Mouse (Mus musculus): ENCODE results near the gene Hist1h2ap. TPM values are rescaled to one million over a fixed set of nuclear protein-coding genes. Genes with fewer than 3 reads are reported as not detected.
"Not testable (repeated sequence)": the region's sequence is repeated elsewhere in the genome, so short reads cannot be mapped to it uniquely, and the experiment has no call there.

Gene Hist1h2ap
- polyA plus RNA-seq, 1 experiment from 2014 or later, result 6,086 TPM

GRCm38 (mm10) chr13:21790601-21791283 is 42.6 kb downstream of the Hist1h2ap start:
- Histone ChIP-seq H3K9me3 (ENCODE audit: control insufficient read depth, low read length) (no peaks in the 10 kb centered on the region), H3K4me3 (ENCODE audit: low read depth, low read length) (no peak overlapping the region; the same call in 1 of the 2 replicates), H3K9ac (ENCODE audit: low read length) (peak overlapping the region; percentile 47), H3K36me3 (ENCODE audit: control insufficient read depth, insufficient read depth, low read length) (no peaks in the 10 kb centered on the region), H3K27ac (ENCODE audit: low read depth, low read length) (no peak overlapping the region), H3K27me3 (ENCODE audit: control insufficient read depth, insufficient read depth, low read length) (no peaks in the 10 kb centered on the region), H3K4me1 (replicated peaks; ENCODE audit: control insufficient read depth, insufficient read depth, low read length) (peaks cover 10% of the 10 kb centered on the region; the same call in 1 of the 2 replicates), H3K4me2 (ENCODE audit: low read depth, low read length, severe bottlenecking) (peak overlapping the region; percentile 38; the same call in 1 of the 2 replicates)
- 6% methylated on average over 17 of the region's 18 CpGs for WGBS
- ATAC-seq (replicated peaks; ENCODE audit: low FRiP score), result no peak
- peak; percentile 61 for DNase-seq (ENCODE audit: low spot score)

DNA sequence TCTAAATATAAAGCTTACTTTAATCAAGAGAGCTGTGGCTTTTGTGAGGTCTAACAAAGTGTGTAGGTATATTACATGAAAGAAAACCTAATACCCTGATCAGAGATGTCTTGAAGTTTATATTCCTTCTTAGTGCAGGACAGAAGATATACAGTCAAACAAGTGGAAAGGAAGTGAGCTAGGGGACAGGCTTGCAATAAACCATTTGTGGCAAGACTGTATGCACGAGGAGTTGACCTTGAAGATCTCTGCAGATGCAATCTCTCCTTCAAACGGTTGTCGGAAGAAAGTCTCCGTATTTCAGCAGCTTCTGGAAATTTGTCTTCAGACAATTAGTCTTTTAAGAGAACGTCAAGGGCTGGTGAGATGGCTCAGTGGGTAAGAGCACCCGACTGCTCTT is 43.4 kb downstream of the Hist1h2ap start:
- H3K27me3 ChIP-seq (ENCODE audit: control insufficient read depth, insufficient read depth, low read length), result no peaks in the 10 kb centered on the region
- H3K9ac ChIP-seq (ENCODE audit: low read length), result no peak overlapping the region
- WGBS, result 70% methylated on average over 6 of the region's 6 CpGs
- no peaks in the 10 kb centered on the region for H3K9me3 ChIP-seq (ENCODE audit: control insufficient read depth, low read length)
- H3K27ac ChIP-seq (ENCODE audit: low read depth, low read length), result peak overlapping the region; percentile 2; the same call in 1 of the 2 replicates
- no peaks in the 10 kb centered on the region for H3K36me3 ChIP-seq (ENCODE audit: control insufficient read depth, insufficient read depth, low read length)
- H3K4me1 ChIP-seq (replicated peaks; ENCODE audit: control insufficient read depth, insufficient read depth, low read length), result peaks cover 10% of the 10 kb centered on the region; the same call in 1 of the 2 replicates
- DNase-seq (ENCODE audit: low spot score) (peak; percentile 30), ATAC-seq (replicated peaks; ENCODE audit: low FRiP score) (no peak)
- no peak overlapping the region for H3K4me3 ChIP-seq (ENCODE audit: low read depth, low read length)
- H3K4me2 ChIP-seq (ENCODE audit: low read depth, low read length, severe bottlenecking), result no peak overlapping the region

- Histone ChIP-seq H3K9ac (ENCODE audit: low read length) (peak overlapping the region; percentile 65), H3K4me2 (ENCODE audit: low read depth, low read length, severe bottlenecking) (peak overlapping the region; percentile 49), H3K4me1 (replicated peaks; ENCODE audit: control insufficient read depth, insufficient read depth, low read length) (peaks cover 13% of the 10 kb centered on the region; the same call in 1 of the 2 replicates), H3K4me3 (ENCODE audit: low read depth, low read length) (peak overlapping the region; percentile 18; the same call in 1 of the 2 replicates), H3K27me3 (ENCODE audit: control insufficient read depth, insufficient read depth, low read length) (no peaks in the 10 kb centered on the region), H3K36me3 (ENCODE audit: control insufficient read depth, insufficient read depth, low read length) (no peaks in the 10 kb centered on the region), H3K9me3 (ENCODE audit: control insufficient read depth, low read length) (no peaks in the 10 kb centered on the region), H3K27ac (ENCODE audit: low read depth, low read length) (peak overlapping the region; percentile 95)
- WGBS, result 10% methylated on average over 13 of the region's 21 CpGs
- peak; percentile 52 for DNase-seq (ENCODE audit: low spot score)
- ATAC-seq (replicated peaks; ENCODE audit: low FRiP score), result peak; percentile 21
These were observed 45.3 kb downstream of the Hist1h2ap start for GRCm38 (mm10) chr13:21787760-21788593.

DNA sequence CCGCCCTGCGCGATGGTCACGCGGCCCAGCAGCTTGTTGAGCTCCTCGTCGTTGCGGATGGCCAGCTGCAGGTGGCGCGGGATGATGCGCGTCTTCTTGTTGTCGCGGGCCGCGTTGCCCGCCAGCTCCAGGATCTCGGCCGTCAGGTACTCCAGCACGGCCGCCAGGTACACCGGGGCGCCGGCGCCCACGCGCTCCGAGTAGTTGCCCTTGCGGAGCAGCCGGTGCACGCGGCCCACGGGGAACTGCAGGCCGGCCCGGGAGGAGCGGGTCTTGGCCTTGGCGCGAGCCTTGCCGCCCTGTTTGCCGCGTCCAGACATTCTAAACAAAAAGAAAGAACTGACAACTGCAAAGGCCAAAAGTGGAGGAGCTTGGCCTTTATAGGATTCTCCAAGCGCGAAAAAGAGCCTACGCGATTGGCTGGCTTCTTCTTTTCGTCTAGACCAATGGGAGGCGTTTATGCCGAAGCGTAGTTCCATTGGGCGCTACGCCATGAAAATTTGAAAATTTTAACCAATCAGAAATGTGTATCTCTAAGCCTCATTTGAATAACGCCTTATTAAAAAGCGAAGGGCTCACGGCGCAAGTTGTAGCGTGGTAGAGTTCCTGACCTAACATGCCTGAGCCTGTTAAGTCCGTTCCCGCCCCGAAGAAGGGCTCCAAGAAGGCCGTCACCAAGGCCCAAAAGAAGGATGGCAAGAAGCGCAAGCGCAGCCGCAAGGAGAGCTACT is 46.2 kb downstream of the Hist1h2ap start, which contains the start of the genes Hist1h2an and Hist1h2bp:
Gene Hist1h2an (minus strand): TSS at position 320 of the 731 bp plus-strand sequence.
Gene Hist1h2bp (plus strand): TSS at position 563 of the 731 bp plus-strand sequence.
- H3K4me3 ChIP-seq (ENCODE audit: low read depth, low read length), result peak within 1 kb of the TSS; percentile 31
- H3K9ac ChIP-seq (ENCODE audit: low read length), result peak within 1 kb of the TSS; percentile 65
- not testable (repeated sequence) for H3K9me3 ChIP-seq (ENCODE audit: control insufficient read depth, low read length); H3K27me3 ChIP-seq (ENCODE audit: control insufficient read depth, insufficient read depth, low read length); H3K36me3 ChIP-seq (ENCODE audit: control insufficient read depth, insufficient read depth, low read length)
- peak within 1 kb of the TSS; percentile 95 for H3K27ac ChIP-seq (ENCODE audit: low read depth, low read length)
- ATAC-seq (replicated peaks; ENCODE audit: low FRiP score) (peak; percentile 93), DNase-seq (ENCODE audit: low spot score) (peak; percentile 90)
- H3K4me1 ChIP-seq (replicated peaks; ENCODE audit: control insufficient read depth, insufficient read depth, low read length), result peaks cover 13% of the 10 kb centered on the region; the same call in 1 of the 2 replicates
- H3K4me2 ChIP-seq (ENCODE audit: low read depth, low read length, severe bottlenecking), result peak within 1 kb of the TSS; percentile 49
- under 1% methylated on average over 33 of the region's 63 CpGs for WGBS

DNA sequence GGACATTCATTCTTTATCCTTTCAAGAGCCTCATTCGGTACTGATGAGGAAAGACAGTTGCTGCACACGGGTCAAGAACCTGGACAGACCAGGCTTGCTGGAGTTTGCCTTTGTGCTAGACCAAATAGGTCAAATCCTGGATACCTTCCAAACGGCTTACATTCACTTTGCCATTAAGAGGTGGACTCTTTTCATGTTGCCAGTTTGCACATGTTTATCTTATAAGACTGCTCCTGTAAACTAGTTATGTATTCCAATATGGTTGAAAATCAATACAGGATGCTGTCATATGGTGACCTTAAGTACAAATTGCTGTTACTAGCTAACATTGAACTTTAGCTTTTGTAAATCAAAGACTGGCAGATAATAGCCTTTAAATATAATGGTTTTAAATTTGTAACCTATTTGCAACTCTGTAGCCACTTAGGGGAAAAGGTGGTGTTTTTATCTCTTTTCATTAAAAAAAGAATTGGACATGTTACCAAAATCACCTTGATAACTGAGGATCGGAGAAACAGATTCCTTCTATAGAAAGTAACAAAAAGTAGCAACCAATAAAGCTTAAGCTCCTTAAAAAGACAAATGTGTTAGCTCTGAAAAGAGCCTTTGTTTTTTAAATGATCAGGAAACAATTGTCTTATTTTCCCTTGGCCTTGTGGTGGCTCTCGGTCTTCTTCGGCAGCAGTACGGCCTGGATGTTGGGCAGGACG is 47.0 kb downstream of the Hist1h2ap start:
- ATAC-seq (replicated peaks; ENCODE audit: low FRiP score), result no peak
- WGBS, result 3% methylated on average over 8 of the region's 8 CpGs
- peak overlapping the region; percentile 46 for H3K4me2 ChIP-seq (ENCODE audit: low read depth, low read length, severe bottlenecking)

GRCm38 (mm10) chr13:21784311-21784710 is 49.0 kb downstream of the Hist1h2ap start:
- DNase-seq (ENCODE audit: low spot score), result peak; percentile 45
- no peak overlapping the region for H3K4me3 ChIP-seq (ENCODE audit: low read depth, low read length)
- H3K4me1 ChIP-seq (replicated peaks; ENCODE audit: control insufficient read depth, insufficient read depth, low read length), result peaks cover 11% of the 10 kb centered on the region; the same call in 1 of the 2 replicates

More for the DNA sequence above, 47.0 kb downstream of the Hist1h2ap start:
- Histone ChIP-seq H3K9ac (ENCODE audit: low read length) (peak overlapping the region; percentile 56), H3K4me3 (ENCODE audit: low read depth, low read length) (peak overlapping the region; percentile 31), H3K4me1 (replicated peaks; ENCODE audit: control insufficient read depth, insufficient read depth, low read length) (peaks cover 13% of the 10 kb centered on the region; the same call in 1 of the 2 replicates), H3K27ac (ENCODE audit: low read depth, low read length) (peak overlapping the region; percentile 90), H3K27me3 (ENCODE audit: control insufficient read depth, insufficient read depth, low read length) (no peaks in the 10 kb centered on the region), H3K9me3 (ENCODE audit: control insufficient read depth, low read length) (no peaks in the 10 kb centered on the region), H3K36me3 (ENCODE audit: control insufficient read depth, insufficient read depth, low read length) (no peaks in the 10 kb centered on the region)
- DNase-seq (ENCODE audit: low spot score), result peak; percentile 59

DNA sequence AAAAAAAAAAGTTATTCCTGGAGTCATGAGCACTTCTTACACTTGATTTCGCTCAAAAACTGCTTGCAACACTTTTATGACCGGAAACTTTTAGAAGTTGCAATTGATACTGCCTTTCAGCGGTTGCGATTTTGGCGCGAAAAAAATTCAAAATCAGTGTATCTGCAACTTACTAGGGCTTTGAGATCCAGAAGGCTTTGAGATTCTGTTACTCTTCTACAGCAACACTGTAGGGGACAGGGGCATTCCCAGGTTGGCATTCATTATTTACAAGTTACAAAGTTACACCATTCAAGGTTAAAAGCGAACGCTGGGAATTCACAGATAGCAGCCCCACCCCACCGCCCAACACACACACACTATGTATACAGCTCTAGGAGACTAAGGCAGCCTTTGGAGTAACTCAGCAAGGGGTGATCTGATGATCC is 49.6 kb downstream of the Hist1h2ap start:
- peaks cover 9% of the 10 kb centered on the region; the same call in 1 of the 2 replicates for H3K4me1 ChIP-seq (replicated peaks; ENCODE audit: control insufficient read depth, insufficient read depth, low read length)

More at GRCm38 (mm10) chr13:21784311-21784710, 49.0 kb downstream of the Hist1h2ap start:
- ATAC-seq (replicated peaks; ENCODE audit: low FRiP score), result no peak
- H3K36me3 ChIP-seq (ENCODE audit: control insufficient read depth, insufficient read depth, low read length), result no peaks in the 10 kb centered on the region
- peak overlapping the region; percentile 92 for H3K27ac ChIP-seq (ENCODE audit: low read depth, low read length)
- H3K9me3 ChIP-seq (ENCODE audit: control insufficient read depth, low read length), result no peaks in the 10 kb centered on the region
- H3K4me2 ChIP-seq (ENCODE audit: low read depth, low read length, severe bottlenecking), result peak overlapping the region; percentile 51; the same call in 1 of the 2 replicates
- 25% methylated on average over 6 of the region's 6 CpGs for WGBS
- H3K9ac ChIP-seq (ENCODE audit: low read length), result peak overlapping the region; percentile 64
- no peaks in the 10 kb centered on the region for H3K27me3 ChIP-seq (ENCODE audit: control insufficient read depth, insufficient read depth, low read length)

More for the DNA sequence above, 49.6 kb downstream of the Hist1h2ap start:
- Histone ChIP-seq H3K9me3 (ENCODE audit: control insufficient read depth, low read length) (no peaks in the 10 kb centered on the region), H3K9ac (ENCODE audit: low read length) (peak overlapping the region; percentile 64), H3K36me3 (ENCODE audit: control insufficient read depth, insufficient read depth, low read length) (no peaks in the 10 kb centered on the region), H3K27me3 (ENCODE audit: control insufficient read depth, insufficient read depth, low read length) (no peaks in the 10 kb centered on the region), H3K27ac (ENCODE audit: low read depth, low read length) (peak overlapping the region; percentile 92), H3K4me3 (ENCODE audit: low read depth, low read length) (peak overlapping the region; percentile 40), H3K4me2 (ENCODE audit: low read depth, low read length, severe bottlenecking) (peak overlapping the region; percentile 51)
- ATAC-seq (replicated peaks; ENCODE audit: low FRiP score) (no peak), DNase-seq (ENCODE audit: low spot score) (peak; percentile 73)
- 1% methylated on average over 9 of the region's 9 CpGs for WGBS
